Mouse (Mus musculus) heart, adult 2 months (tissue): ENCODE data around the gene Zscan4-ps1. TPM values are rescaled to one million over a fixed set of nuclear protein-coding genes. Genes with fewer than 3 reads are reported as not detected.
"Not testable (repeated sequence)": the region's sequence is repeated elsewhere in the genome, so short reads cannot be mapped to it uniquely, and the experiment has no call there.

Experiments used
- DNase-seq, 2 experiments: peaks; one replicate each; pipeline ENCODE4 v3.0.0; 2021
- H3K27ac ChIP-seq: fragments of 200-600 bp; 2 replicates; pipeline ENCODE4 v1.8.1; 2022
- H3K27me3 ChIP-seq: fragments of 200-500 bp; 2 replicates; pipeline ENCODE4 v1.6.1; 2012; ENCODE audit warnings: mild to moderate bottlenecking, low read length, inconsistent platforms, mixed read lengths; ENCODE audit not compliant: control insufficient read depth, insufficient read depth
- H3K36me3 ChIP-seq: fragments of 200-500 bp; 2 replicates; pipeline ENCODE4 v1.6.1; 2012; ENCODE audit warnings: low read length, inconsistent platforms; ENCODE audit not compliant: control insufficient read depth, insufficient read depth
- H3K4me1 ChIP-seq: fragments of 200-500 bp; 2 replicates; pipeline ENCODE4 v1.6.1; 2011; ENCODE audit warnings: low read length; ENCODE audit not compliant: control insufficient read depth, insufficient read depth
- H3K4me3 ChIP-seq: fragments of 200-600 bp; 2 replicates; pipeline ENCODE4 v1.8.1; 2022
- H3K79me2 ChIP-seq: fragments of 200-500 bp; replicated peaks from 2 replicates; pipeline ENCODE4 v1.6.1; 2012; ENCODE audit warnings: mild to moderate bottlenecking, inconsistent platforms, low read length, moderate library complexity, mixed read lengths; ENCODE audit not compliant: control insufficient read depth, insufficient read depth
- H3K9ac ChIP-seq: fragments of 200-500 bp; 2 replicates; pipeline ENCODE4 v1.6.1; 2012; ENCODE audit warnings: low read depth, mild to moderate bottlenecking, control low read depth, inconsistent platforms, low read length, mixed read lengths
- WGBS: fragments of 180-500 bp; shearing (Covaris S2); methylation state at CpG from one replicate; pipeline ENCODE4 v1.1.7; 2018; 5-methylcytosine and 5-hydroxymethylcytosine counted together
- intact Hi-C: fragments of 180-260 bp; cut with DNase I; formaldehyde crosslinking; loops from one replicate; pipeline ENCODE4 v1.15.1; 2025
- long read RNA-seq: library from polyadenylated mRNA; stranded (forward); transcript quantifications from one replicate; pipeline ENCODE4 v2.0.0, GENCODE M21; 2021
- polyA plus RNA-seq: library from polyadenylated mRNA; depleted of rRNA; stranded (reverse); fragments of >200 nt; gene quantifications from 2 replicates; pipeline ENCODE4 v1.2.3, GENCODE M21; 2012; rRNA removed
- total RNA-seq, 2 experiments: library from RNA; stranded (reverse); gene quantifications; 2 replicates each; pipeline ENCODE4 v1.2.3; 2021

The Zscan4-ps1 gene
- total RNA-seq: not detected
- not detected in 2 replicates for polyA plus RNA-seq
- long read RNA-seq: 0 reads

DNA sequence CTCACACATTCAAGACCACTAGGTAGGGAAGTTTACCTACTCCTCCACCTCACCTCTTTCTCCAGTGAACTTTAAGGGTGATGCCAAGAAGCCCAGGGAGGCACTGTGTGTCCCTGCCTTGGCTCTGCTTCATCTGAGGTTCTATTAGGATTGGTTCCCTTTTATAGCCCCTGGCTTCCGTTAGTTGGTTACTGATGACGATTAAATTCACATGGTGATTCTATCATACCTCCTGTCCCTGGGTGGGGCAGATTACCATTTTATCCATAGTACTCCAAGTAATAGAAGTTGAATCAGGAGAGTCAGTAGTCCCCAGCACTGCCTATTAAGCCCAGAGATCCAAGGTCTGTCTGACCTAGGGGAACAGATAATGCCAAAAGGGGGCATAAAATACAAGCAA lies at the start of gene Zscan4-ps1:
Zscan4-ps1 (minus strand) TSS at position 101 of the 400 bp plus-strand sequence.
- intact Hi-C loops, H3K27me3 ChIP-seq, H3K36me3 ChIP-seq, H3K4me3 ChIP-seq, DNase-seq, H3K4me1 ChIP-seq, H3K79me2 ChIP-seq, H3K27ac ChIP-seq, H3K9ac ChIP-seq: not testable (repeated sequence)
- 91% methylated on average over 2 of the region's 2 CpGs for WGBS

Other genes starting within 250 kb of the Zscan4-ps1 start
- not detected for gene Zscan4b, start 164.6 kb downstream of the Zscan4-ps1 start, total RNA-seq
- not detected in 2 replicates for gene Zscan4b, start 164.6 kb downstream of the Zscan4-ps1 start, polyA plus RNA-seq
- not detected for gene Zscan4c, start 63.9 kb downstream of the Zscan4-ps1 start, total RNA-seq
- gene Zscan4c, start 63.9 kb downstream of the Zscan4-ps1 start, polyA plus RNA-seq: not detected in 2 replicates
- gene Zscan4d, start 96.5 kb upstream of the Zscan4-ps1 start, total RNA-seq: not detected
- gene Zscan4d, start 96.5 kb upstream of the Zscan4-ps1 start, polyA plus RNA-seq: not detected in 2 replicates
- gene Zscan4e, start 241.0 kb upstream of the Zscan4-ps1 start, total RNA-seq: not detected
- gene Zscan4e, start 241.0 kb upstream of the Zscan4-ps1 start, polyA plus RNA-seq: not detected in 2 replicates